Mouse (Mus musculus): Measurements from ENCODE around the gene Ptprd.

GRCm38 (mm10) chr4:76136625-76137024 lies 2075.1 kb downstream of the Ptprd start:
- TF ChIP-seq CTCF (IDR thresholded peaks at IDR 0.05; ENCODE audit: control insufficient read depth, insufficient read depth, low read length) = no peak
- no peak for TF ChIP-seq POLR2A (IDR thresholded peaks at IDR 0.05; ENCODE audit: borderline replicate concordance, control insufficient read depth, low read depth, low read length)
